Mouse (Mus musculus) heart, adult 2 months (tissue): ENCODE results near the gene Gm16503. TPM values are rescaled to one million over a fixed set of nuclear protein-coding genes. Genes with fewer than 3 reads are reported as not detected.
A peak's percentile ranks its signal among the peaks of the same experiment; 100 is the strongest.
"Not testable (repeated sequence)": the region's sequence is repeated elsewhere in the genome, so short reads cannot be mapped to it uniquely, and the experiment has no call there.

Experiments used
- DNase-seq, 2 experiments: peaks; one replicate each; pipeline ENCODE4 v3.0.0; 2021
- H3K27ac ChIP-seq: fragments of 200-600 bp; 2 replicates; pipeline ENCODE4 v1.8.1; 2022
- H3K27me3 ChIP-seq: fragments of 200-500 bp; 2 replicates; pipeline ENCODE4 v1.6.1; 2012; ENCODE audit warnings: mild to moderate bottlenecking, low read length, inconsistent platforms, mixed read lengths; ENCODE audit not compliant: control insufficient read depth, insufficient read depth
- H3K36me3 ChIP-seq: fragments of 200-500 bp; 2 replicates; pipeline ENCODE4 v1.6.1; 2012; ENCODE audit warnings: low read length, inconsistent platforms; ENCODE audit not compliant: control insufficient read depth, insufficient read depth
- H3K4me1 ChIP-seq: fragments of 200-500 bp; 2 replicates; pipeline ENCODE4 v1.6.1; 2011; ENCODE audit warnings: low read length; ENCODE audit not compliant: control insufficient read depth, insufficient read depth
- H3K4me3 ChIP-seq: fragments of 200-600 bp; 2 replicates; pipeline ENCODE4 v1.8.1; 2022
- H3K79me2 ChIP-seq: fragments of 200-500 bp; replicated peaks from 2 replicates; pipeline ENCODE4 v1.6.1; 2012; ENCODE audit warnings: mild to moderate bottlenecking, inconsistent platforms, low read length, moderate library complexity, mixed read lengths; ENCODE audit not compliant: control insufficient read depth, insufficient read depth
- H3K9ac ChIP-seq: fragments of 200-500 bp; 2 replicates; pipeline ENCODE4 v1.6.1; 2012; ENCODE audit warnings: low read depth, mild to moderate bottlenecking, control low read depth, inconsistent platforms, low read length, mixed read lengths
- CTCF ChIP-seq: fragments of 200-600 bp; IDR thresholded peaks from 2 replicates; pipeline ENCODE4 v1.8.1; 2022; ENCODE audit warnings: antibody characterized with exemption, mild to moderate bottlenecking, moderate library complexity
- EP300 ChIP-seq: fragments of 200-500 bp; IDR thresholded peaks from 2 replicates; pipeline ENCODE4 v1.6.1; 2011; ENCODE audit warnings: low read depth, low read length, control low read depth; ENCODE audit not compliant: insufficient read depth
- POLR2A ChIP-seq: fragments of 200-500 bp; IDR thresholded peaks from 2 replicates; pipeline ENCODE4 v1.6.1; 2011; ENCODE audit warnings: mild to moderate bottlenecking, low read depth, low read length, control low read depth; ENCODE audit not compliant: insufficient read depth
- WGBS: fragments of 180-500 bp; shearing (Covaris S2); methylation state at CpG from one replicate; pipeline ENCODE4 v1.1.7; 2018; 5-methylcytosine and 5-hydroxymethylcytosine counted together
- intact Hi-C: fragments of 180-260 bp; cut with DNase I; formaldehyde crosslinking; loops from one replicate; pipeline ENCODE4 v1.15.1; 2025
- polyA plus RNA-seq: library from polyadenylated mRNA; depleted of rRNA; stranded (reverse); fragments of >200 nt; gene quantifications from 2 replicates; pipeline ENCODE4 v1.2.3, GENCODE M21; 2012
- total RNA-seq, 2 experiments: library from RNA; stranded (reverse); gene quantifications; 2 replicates each; pipeline ENCODE4 v1.2.3; 2021

Gene Gm16503
- total and polyA plus RNA-seq, 3 experiments: 0.09 to 0.10 TPM; not detected in 1

DNA sequence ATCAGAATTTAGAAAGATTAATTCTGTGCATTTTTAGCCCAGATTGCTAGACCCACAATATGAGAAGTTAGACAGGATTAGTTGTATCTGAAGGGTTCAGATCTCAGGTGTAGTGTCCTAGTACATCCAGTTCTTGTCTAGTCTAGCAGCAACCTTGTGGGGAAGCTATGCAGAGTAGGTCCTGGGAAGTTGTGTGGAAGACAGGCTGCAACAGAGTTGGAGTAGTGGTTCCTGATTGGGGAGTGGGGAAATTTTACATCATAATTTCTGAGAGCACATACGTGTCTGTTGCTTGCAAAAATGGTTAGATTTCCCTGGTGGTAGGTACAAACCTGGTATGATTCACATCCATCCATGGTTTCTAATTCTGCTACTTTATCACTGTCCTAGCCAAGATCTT, 14.9 kb upstream of the Gm16503 start:
- intact Hi-C loops: no loop called here
- Histone ChIP-seq H3K27ac (no peak overlapping the region), H3K4me3 (no peak overlapping the region), H3K36me3 (no peaks in the 10 kb centered on the region), H3K27me3 (peaks cover 3% of the 10 kb centered on the region; the same call in 1 of the 2 replicates), H3K4me1 (no peaks in the 10 kb centered on the region), H3K79me2 (peaks cover 3% of the 10 kb centered on the region; the same call in 1 of the 2 replicates), H3K9ac (no peak overlapping the region)
- no peak for TF ChIP-seq CTCF
- TF ChIP-seq EP300: no peak
- no peak for TF ChIP-seq POLR2A
- WGBS: 75% methylated on average over 1 of the region's 1 CpGs
- DNase-seq: no peak

DNA sequence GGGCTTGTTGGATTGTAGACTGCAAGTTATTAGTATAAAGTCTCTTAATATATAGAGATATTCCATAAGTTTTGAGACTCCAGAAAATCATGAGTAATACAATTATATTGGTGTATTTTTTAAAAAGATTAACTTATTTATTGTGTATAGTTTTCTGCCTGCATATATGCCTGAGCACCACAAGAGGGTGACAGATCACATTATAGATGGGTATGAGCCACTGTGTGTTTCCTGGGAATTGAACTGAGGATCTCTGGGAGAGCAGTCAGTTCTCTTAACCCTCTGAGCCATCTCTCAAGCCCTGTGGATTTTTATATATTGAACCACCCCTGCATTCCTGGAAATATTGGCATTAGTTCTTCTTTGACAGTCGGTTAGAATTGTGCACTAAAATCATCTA, 9.7 kb upstream of the Gm16503 start:
- no peak overlapping the region for H3K27ac ChIP-seq
- DNase-seq: no peak
- intact Hi-C loops: no loop called here
- H3K4me3 ChIP-seq: no peak overlapping the region
- no peak for TF ChIP-seq EP300
- peak; percentile 30 for TF ChIP-seq CTCF
- H3K4me1 ChIP-seq: no peaks in the 10 kb centered on the region
- no peaks in the 10 kb centered on the region for H3K27me3 ChIP-seq
- no peaks in the 10 kb centered on the region for H3K36me3 ChIP-seq
- no peaks in the 10 kb centered on the region for H3K79me2 ChIP-seq
- 78% methylated on average over 1 of the region's 1 CpGs for WGBS
- H3K9ac ChIP-seq: no peak overlapping the region

- H3K9ac ChIP-seq, intact Hi-C loops, H3K4me1 ChIP-seq, H3K27me3 ChIP-seq, H3K36me3 ChIP-seq, H3K79me2 ChIP-seq, H3K4me3 ChIP-seq, H3K27ac ChIP-seq, DNase-seq: not testable (repeated sequence)
These were observed 4.1 kb upstream of the Gm16503 start for GRCm38 (mm10) chr4:147535916-147536315.

- Histone ChIP-seq H3K27me3 (no peaks in the 10 kb centered on the region), H3K9ac (no peak overlapping the region), H3K4me1 (no peaks in the 10 kb centered on the region), H3K36me3 (no peaks in the 10 kb centered on the region), H3K79me2 (no peaks in the 10 kb centered on the region), H3K4me3 (no peak overlapping the region), H3K27ac (no peak overlapping the region)
- no peak for DNase-seq
- intact Hi-C loops: no loop called here
- 64% methylated on average over 2 of the region's 2 CpGs for WGBS
- TF ChIP-seq POLR2A (no peak), EP300 (no peak), CTCF (no peak)
These were observed 2.3 kb upstream of the Gm16503 start for GRCm38 (mm10) chr4:147537702-147538101.

DNA sequence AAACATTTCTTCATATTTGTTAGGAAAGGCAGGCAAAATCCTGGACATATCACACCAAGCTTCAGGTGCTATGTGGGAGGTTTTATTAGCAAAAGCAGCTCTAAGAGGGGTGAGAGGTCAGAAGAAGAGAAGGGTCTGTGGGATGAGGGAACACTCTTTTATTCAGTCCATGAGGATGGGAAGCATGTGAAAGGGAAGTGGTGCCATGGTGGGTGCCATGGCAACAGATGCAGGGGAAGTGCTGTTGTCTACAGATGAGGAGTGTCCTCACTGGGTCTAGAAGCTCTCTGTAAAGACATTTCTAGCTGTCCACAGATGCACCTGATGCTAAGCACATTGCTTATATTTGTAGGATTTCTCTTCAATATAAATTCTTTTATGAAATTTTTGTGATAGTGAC, 1.1 kb downstream of the Gm16503 start:
- no peak for TF ChIP-seq POLR2A
- TF ChIP-seq CTCF: no peak
- TF ChIP-seq EP300: no peak
- Histone ChIP-seq H3K9ac (no peak overlapping the region), H3K27me3 (no peaks in the 10 kb centered on the region), H3K4me3 (no peak overlapping the region), H3K27ac (no peak overlapping the region), H3K4me1 (no peaks in the 10 kb centered on the region), H3K36me3 (no peaks in the 10 kb centered on the region), H3K79me2 (no peaks in the 10 kb centered on the region)
- no peak for DNase-seq
- intact Hi-C loops: no loop called here

GRCm38 (mm10) chr4:147553071-147553470, 13.1 kb downstream of the Gm16503 start, which contains the start of gene Zfp985:
Gene Zfp985 (plus strand): TSS chr4:147553277.
- peak; percentile 35; the same call in 1 of the 2 replicates for TF ChIP-seq EP300
- H3K36me3 ChIP-seq, H3K79me2 ChIP-seq, H3K9ac ChIP-seq, H3K4me1 ChIP-seq, H3K4me3 ChIP-seq, H3K27me3 ChIP-seq, intact Hi-C loops: not testable (repeated sequence)
- 48% methylated on average over 5 of the region's 5 CpGs for WGBS
- peak in 1 of 2 experiments; percentile 27 for DNase-seq
- peak within 1 kb of the TSS; percentile 4; the same call in 1 of the 2 replicates for H3K27ac ChIP-seq

DNA sequence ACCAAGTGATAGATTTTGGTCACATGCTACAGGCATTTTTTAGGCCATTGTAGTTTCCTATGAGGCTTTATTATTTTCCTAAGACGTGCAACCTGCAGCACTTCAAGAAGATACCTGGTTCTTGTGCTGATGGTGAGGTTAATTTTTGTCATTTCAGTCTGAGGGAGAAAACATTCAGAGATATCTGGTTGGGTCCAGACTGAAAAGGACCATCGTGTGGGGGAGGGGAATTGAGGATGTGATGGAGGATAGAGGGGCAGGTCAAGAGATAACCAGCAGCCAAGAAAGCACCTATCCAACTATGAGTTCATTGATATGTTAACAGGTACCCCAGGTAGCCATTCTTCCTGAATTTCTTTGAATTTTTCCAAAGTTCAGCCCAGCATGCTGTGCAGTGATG, 14.3 kb downstream of the Gm16503 start:
- DNase-seq, H3K9ac ChIP-seq, H3K4me3 ChIP-seq, H3K27ac ChIP-seq, intact Hi-C loops, H3K27me3 ChIP-seq, H3K79me2 ChIP-seq, H3K4me1 ChIP-seq, H3K36me3 ChIP-seq: not testable (repeated sequence)
- 57% methylated on average over 2 of the region's 2 CpGs for WGBS
